Mouse (Mus musculus) heart, postnatal 36 days (tissue): ENCODE measurements around the gene Grpel1. TPM values are rescaled to one million over a fixed set of nuclear protein-coding genes. Genes with fewer than 3 reads are reported as not detected.

Experiments used
- DNase-seq, 2 experiments: peaks; one replicate each; pipeline ENCODE4 v3.0.0; 2021 to 2022
- intact Hi-C: fragments of 180-260 bp; cut with DNase I; formaldehyde crosslinking; loops from one replicate; pipeline ENCODE4 v1.15.1; 2025
- total RNA-seq, 2 experiments: library from RNA; stranded (reverse); gene quantifications; 2 replicates each; pipeline ENCODE4 v1.2.3; 2021

Grpel1 gene
- total RNA-seq, 2 experiments from 2014 or later, result 63.0 to 63.2 TPM

DNA sequence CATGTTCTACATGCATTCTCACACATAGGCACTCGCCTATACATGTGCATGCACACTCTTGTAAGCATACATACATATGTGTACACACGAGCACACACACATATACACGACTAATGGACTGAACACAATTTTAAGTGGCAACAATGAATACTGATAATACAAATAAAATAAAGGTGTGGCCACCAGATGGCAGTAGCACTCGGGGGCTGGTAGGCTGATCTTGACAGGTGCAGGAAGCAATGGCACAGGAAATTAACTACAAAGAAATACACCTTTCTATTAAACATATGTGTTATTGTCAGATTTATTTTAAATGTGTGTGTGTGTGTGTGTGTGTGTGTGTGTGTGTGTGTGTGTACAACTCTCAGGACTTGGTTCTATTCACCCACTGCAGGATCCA, 5.9 kb upstream of the Grpel1 start:
- intact Hi-C loops, result no loop called here
- peak in 1 of 2 experiments; percentile 34 for DNase-seq

DNA sequence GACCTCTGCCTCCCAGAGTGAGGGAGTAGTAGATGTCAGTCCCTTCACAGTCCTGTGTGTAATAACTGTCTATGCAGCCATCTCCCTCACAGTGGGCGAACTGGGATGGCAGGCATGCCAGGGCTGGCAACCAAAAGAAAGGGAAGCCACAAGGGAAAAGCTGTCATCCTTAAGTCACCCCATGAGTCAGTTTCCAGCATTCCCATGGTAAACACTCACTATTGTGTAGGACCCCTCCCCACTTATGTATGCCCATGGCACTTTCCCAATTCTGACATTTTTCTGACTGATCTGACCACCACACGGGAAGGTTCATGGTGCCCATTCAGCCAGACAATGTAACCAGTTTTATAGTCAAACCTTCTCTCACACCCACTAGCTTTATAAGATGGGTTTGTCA, 4.1 kb upstream of the Grpel1 start:
- intact Hi-C loops, result loop anchor here (5.0 kb wide), 2 partner anchors 122 to 232 kb away; no protein-coding TSS in a partner anchor
- DNase-seq, result no peak

DNA sequence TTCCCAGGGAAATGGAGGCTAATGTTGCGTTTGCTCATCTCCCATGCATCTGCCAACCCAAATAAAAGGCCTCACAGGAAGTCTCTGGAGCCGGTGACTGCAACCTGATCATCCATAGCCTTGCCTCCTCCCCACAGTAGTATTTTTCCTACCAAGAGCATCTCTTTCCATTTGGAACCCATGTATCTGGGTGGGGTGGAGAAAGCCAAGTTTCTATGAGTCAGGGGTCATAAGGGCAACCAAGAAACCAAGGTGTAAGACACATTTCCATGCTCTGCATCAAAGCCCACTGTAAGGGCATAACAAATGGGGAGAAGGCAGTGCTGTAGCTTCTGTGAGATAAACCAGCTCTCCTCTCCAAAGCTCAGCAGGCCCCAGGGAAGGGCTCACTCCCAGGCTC, 3.6 kb upstream of the Grpel1 start:
- no peak for DNase-seq
- intact Hi-C loops, result loop anchor here (5.0 kb wide), 2 partner anchors 121 to 231 kb away; no protein-coding TSS in a partner anchor

DNA sequence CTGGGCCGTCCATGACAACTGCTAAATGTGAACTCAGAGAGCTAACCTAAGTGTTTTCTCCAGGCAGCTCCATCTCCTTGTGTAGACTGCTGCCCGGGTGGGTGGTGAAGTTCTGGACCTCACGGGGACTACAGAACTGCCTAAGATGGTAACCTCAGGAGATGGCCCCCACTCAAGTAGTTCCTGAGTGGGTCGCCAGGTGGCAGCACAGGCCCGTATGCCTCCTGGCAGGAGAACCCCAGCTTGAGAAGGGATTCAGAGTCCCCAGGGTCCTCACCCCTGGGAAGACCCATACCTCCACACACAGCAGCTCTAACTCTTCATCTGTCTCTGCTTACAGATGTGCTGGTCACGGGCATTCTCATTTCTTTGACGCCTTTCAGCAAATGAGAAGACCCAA, 2.0 kb upstream of the Grpel1 start:
- intact Hi-C loops, result loop anchor here (1.0 to 5.0 kb wide), 5 partner anchors 26 to 279 kb away; no protein-coding TSS in a partner anchor
- DNase-seq, result peak; percentile 81 to 91

DNA sequence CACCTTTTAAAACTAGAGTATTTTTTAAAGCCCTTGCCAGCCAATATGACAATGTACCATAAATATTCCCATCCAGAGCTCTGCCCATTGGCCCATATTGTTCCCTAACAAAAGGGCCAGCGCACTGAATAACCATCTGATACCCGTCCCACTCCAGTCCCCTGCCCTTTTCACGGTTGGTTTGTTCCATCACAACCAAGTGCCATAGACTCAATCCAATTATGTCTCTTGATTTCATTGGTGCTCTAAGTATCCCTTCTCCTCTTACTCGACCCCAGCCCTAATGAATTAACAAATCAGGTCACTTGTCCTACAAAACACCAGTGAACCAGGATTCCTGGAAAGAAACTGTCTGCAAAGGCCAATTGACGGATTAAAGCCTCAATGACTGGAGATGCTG, 1.4 kb upstream of the Grpel1 start:
- intact Hi-C loops, result loop anchor here (1.0 to 5.0 kb wide), 4 partner anchors 75 to 279 kb away; no protein-coding TSS in a partner anchor
- DNase-seq, result no peak

DNA sequence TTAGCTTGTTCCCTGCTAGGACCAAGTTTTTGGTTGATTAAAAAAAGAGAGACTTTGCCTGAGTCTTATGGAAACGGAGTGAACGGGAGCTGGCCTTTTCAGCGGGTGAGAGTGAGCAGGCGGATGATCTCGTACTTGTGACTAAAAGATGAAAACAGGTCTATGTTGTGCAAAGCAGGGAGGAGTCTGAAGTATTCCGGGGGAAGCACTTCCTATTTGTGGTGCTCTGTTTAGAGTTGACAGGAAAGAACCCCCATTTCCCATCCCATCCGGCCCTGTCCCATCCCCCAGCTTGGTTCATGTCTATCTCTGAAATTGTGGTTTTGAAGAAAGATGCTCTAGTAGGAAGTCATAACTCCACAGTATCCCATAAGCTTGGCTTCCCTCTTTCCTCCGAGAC, 1.1 kb downstream of the Grpel1 start:
- DNase-seq, result no peak
- intact Hi-C loops, result no loop called here

DNA sequence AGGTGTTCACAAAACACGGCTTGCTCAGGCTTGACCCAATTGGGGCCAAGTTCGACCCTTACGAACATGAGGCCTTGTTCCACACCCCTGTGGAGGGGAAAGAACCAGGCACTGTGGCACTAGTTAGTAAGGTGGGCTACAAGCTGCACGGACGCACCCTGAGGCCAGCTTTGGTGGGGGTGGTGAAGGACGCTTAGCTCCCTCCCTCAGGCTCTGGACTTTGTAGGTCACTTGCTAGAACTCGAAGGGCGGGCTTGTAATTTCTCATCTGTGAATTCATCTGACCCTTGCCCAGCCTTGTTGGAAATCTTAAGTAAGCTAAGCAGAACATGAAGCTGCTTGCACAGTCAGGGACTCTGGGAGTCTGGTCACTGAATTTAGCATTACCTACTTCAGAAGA, 6.4 kb downstream of the Grpel1 start:
- intact Hi-C loops, result no loop called here
- no peak for DNase-seq

DNA sequence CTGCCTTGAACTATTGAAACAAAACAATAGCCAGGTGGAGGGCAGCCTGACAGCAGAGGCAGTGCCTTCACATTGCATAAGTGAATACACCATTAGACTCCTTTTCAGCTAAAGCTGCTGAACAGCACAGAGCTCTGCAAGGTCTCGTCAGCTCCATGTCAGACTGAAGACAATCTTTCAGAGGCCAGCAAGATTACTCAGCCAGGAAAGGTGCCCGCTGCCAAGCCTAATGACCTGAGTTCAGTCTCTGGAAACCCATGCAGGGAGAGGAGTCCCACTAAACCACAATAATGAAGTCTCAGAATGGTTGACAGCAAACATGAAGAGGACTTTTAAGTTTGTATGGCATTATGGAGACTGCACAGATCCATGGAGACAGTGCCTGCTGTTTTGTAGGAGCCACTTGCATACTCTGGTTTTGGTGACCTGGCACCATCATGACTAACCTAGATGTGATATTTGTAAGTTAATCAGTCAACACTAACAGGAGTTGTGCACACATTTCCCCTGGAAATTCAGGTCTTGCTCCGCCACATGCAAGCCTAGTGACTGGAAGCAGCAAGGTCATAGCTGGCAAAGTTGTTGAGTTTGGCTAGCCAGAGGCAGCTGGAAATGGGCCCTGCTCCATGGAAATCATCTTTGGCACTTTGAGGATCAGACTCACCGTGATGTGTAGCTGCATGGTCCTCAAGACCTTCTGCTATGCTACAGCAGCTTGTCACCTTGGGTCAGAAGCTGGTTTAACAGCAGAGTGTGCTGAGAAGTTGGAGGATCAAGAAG, 8.3 kb downstream of the Grpel1 start:
- no peak for DNase-seq
- intact Hi-C loops, result no loop called here

DNA sequence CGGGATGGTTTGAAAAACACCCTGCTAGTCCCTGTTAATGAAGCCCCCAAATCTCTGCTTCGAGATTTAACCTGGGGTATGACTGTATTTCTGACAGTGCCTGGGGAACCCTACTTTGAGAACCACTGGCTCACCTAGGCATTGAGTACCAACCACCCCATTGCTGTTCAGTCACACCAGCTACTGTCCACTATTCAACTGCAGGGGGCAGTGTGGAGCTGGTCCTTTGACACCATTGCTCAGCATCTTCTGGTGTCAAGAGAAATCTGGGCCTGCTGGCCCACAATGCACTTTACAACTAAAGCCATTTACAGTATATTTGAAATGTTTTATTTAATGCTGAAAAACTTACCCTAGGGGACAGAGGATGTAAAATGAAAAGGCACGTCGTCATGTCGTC, 9.5 kb downstream of the Grpel1 start:
- peak; percentile 70 to 75 for DNase-seq
- intact Hi-C loops, result no loop called here

DNA sequence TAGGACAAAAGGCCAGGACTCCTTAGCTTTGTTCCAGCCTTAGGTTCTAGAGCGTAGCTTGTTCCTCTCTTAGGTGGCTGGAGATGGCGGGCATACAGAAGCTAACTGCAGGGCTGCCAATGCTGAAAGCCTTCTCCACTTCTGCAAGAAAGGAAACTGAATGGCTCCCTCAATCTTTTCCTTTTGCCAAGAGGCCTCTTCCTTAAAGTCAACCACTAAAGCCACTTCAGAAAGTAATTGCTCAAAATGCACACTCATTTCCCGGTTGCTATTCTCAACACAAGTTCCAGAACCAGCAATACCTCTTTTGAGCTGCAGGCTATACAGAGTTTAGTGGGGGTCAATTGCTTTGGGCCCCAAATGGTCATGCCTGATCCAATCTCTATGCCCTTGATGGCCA, 12.7 kb downstream of the Grpel1 start:
- no peak for DNase-seq
- intact Hi-C loops, result no loop called here

DNA sequence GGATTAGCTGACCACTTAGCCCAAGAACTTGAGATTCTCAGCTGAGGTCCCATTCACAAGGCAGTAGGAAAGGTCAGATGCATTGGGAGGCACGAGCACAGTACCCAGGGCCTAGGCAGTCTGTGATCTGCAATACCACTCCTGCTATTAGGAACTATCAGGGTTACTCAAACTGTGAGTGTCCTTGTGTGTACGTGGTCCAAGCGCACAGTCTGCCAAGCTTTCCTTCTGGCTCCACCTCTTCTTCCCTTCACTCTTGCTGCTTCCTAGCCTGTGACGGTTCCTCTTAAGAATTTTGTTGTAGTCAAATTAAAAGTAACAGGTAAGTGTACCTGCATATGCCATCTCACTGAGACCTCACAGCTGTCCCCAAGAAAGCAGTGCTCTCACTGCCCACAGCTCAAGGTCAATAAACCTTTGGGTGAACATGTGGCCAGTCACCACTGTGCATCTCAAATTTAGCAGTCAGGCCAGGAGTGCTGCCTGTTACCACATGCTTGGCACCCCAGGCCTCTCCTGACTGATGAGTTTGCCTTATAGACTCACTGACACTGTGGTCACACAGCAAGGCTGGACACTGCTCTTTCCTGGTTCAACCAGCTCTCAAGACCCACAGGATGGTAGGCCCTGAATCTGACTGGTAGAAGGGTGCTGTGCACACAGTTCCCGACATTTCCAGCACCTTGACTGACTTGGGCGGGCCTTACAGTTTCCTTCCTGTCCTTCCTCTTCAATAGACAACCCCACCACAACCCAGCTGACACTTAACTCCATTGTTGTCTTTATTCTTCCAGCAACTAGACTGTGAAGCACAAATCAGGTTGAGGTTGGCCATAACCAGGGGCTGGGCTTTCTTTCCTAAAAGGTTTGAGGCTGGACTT, 14.0 kb downstream of the Grpel1 start:
- intact Hi-C loops, result no loop called here
- DNase-seq, result no peak

DNA sequence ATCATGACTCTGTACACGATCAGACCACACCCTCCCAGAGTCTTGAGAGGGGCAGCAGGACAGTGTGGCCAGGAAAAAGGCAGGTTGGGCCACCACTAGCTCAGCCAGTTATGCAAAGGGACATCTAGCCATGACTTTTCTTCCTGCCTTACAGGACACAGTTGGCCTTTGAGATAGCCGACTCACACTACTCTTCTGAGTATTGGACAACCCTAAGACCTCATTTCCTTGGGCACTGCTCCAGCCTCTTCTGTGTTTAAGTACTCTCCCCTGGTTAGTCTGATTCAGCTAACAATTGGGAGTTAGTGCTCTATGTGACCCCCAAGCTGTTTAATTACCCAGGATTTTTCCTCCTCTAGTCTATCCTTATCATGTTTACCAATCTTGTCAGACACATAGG, 14.9 kb downstream of the Grpel1 start:
- intact Hi-C loops, result no loop called here
- DNase-seq, result no peak

DNA sequence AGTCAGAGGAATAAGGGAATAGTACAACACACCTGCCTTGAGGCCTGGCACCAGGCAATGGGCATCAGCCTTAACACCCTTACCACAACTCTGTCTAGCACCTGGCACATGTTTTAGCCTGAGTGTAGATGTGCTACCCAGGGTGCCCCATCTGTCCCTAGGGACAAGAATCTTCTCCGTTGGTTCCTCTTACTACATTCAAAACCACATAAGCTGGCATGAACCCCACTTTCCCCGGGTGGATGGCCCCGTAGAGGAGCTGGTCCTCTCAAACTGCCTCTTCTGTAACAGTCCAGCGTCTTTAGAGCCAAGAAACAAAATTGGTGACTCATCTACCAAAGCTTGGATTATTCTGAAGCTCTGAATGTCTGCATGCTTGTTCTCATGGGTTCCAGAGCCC, 15.6 kb downstream of the Grpel1 start:
- no peak for DNase-seq
- intact Hi-C loops, result no loop called here

DNA sequence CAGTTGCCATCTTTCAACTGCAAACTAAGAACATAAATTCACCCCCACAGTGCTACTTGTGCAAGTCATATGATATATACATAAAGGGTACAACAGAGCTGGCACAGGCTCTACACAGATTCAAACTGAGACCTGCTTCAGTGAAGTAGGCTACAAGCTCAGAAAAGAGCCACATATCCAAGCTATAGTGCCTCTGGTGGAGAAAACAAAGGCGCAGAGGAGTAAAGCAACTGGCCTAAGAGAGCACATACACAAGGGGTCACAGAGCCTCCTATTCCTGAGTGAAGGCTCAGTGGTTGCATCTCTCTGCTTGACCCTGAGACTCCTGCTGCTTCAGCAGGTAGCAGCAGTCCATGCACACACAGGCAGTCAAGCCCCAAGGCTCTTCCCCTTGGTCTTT, 16.3 kb downstream of the Grpel1 start:
- intact Hi-C loops, result no loop called here
- no peak for DNase-seq

DNA sequence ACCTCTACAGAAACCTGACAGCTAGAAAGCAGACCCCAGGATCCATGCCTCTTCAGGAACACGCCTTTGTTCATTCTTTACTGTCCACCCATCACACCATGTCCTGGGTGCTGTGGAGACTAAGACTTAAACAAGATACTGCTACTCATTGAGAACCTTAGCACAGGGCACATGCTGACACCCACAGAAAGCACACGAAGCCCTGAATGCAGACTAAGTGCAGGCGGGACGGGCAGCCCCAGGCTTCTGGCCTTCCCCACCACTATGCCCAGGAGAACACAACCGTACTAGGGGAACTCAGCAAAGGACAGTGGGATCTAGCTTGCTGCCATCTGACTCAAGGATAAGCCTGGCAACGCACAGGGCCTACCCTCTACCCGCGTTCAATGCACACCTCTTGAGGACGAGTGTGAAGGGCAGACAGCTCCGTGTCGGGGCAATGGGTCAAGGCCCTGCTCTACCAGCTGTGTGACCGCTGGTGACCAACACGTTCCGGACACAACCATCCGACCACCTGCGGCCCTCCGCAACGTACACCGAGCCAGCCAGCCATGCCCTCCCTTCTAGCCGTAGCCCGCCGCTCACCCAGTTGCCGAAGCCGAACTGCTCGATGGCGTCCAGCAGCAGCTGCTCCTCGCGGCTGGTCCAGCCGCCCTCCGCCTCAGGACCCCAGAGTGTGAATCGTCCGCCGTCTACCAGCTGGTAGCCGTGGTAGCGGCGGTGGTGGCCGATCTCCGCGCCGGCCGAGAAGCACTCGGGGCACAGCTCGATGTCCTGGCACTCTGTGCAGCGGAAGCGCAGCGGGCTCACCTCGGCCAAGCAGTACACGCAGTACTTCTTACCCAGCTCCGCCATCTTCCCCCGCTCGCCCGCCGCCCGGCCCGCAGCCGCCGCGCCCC, 18.7 kb downstream of the Grpel1 start:
- DNase-seq, result peak; percentile 44 to 69
- intact Hi-C loops, result loop anchor here (2.0 kb wide), 1 partner anchor 15 kb away; no protein-coding TSS in a partner anchor

DNA sequence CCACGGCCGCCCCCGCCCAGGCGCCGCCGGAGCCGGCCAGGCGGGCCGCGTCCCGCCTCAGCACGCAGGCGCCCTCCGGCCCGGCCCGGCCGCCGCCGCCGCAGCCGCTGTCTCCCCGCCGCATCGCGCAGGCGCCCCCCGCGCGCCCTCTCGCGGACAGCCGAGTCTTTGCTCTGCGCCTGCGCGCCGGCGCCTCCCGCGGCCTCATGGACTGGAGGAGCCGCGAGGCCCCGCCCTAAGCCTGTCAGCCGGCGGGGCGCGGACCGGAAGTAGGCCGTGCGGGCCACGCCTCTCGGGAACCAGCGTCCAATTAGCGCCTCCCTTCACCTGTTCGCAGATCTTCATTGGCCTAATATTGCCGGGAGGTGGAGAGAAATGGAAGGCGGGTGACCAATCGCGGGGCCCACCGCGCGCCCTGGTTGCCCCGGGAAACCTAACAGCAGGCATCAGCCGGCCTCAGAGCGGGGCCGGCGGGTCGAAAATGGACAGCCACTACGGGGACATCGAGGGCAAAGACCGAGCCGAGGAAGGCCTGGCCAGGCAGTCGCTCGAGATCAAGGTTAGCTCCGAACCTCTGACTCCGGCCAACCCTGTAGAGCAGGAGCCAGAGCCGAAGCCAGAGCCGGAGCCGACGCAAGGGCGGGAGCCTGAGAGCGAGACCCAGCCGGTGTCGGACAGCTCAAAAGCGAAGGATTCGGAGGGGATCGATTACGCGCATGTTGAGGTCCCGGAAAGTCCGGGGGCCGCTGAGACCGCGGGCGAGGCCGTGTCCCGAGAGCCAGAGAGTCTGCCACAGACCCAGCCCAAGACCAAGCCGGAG, 19.6 kb downstream of the Grpel1 start, which contains the start of the genes Tada2b and Ccdc96:
Gene Tada2b (minus strand): TSS at position 115 of the 820 bp plus-strand sequence.
Gene Ccdc96 (plus strand): TSS at position 418 of the 820 bp plus-strand sequence.
- intact Hi-C loops, result no loop called here
- peak; percentile 95 to 96 for DNase-seq

DNA sequence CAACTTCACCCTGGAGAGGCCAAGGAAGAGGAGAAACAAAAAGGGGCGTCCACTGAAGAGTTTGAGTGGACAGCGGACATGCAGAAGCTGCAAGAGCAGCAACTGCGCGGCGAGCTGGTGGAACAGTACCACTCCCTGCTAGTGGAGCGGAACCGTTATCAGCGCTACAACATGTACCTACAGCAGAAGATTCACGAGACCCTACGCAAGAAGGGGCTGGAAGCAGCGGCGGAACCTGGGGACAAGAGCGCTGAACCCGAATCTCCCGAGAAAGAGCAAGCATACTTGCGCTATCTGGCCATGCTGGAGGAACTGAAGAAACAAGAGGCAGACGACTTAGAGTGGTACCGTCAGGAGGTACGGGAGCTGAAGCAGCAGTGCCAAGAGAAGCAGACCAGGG, 20.5 kb downstream of the Grpel1 start:
- intact Hi-C loops, result no loop called here
- DNase-seq, result no peak

DNA sequence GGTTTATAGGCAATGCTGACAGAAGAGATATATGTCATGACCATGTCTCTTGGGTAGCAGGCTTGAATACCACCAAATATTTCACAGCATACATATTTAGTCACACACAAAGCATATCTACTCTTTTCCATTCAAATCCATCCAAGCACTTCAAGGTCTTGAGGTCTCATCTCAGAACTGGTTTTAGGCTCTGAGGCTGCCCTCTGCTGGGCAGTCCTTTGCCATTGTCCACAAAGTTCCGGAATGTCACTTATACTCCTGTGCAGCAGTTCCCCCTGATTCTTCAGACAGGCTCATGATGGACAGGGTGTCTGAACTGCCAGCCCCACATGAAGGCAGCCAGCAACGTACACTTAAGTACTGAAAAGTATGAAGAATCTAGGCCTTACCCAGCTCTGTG, 24.4 kb downstream of the Grpel1 start:
- DNase-seq, result peak in 1 of 2 experiments; percentile 51
- intact Hi-C loops, result loop anchor here (1.0 kb wide), 1 partner anchor 27 kb away; no protein-coding TSS in a partner anchor

DNA sequence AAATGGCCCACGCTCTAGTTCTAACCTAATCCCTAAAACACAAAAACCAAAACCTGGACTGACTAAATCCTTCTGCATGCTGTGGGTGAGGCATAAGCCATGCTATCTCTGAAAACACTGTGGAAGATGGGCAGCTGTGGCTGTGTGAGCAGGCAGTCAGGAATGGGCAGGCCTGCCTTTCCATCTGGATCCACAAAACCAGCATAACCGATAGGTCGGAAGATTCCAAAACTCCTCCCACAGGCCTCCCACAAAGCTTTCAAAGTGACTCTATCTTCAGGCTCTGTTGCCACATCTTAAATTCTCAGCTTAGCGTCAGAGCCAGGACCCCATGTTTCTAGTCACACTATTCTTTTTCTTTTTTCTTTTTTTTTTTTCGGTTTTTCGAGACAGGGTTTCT, 29.1 kb downstream of the Grpel1 start:
- intact Hi-C loops, result no loop called here
- no peak for DNase-seq
